Mouse (Mus musculus) CH12F3 (cell line): Measurements from ENCODE around the gene Nuak2.

Experiments used
- in situ Hi-C: fragments of 300-500 bp; cut with MboI; formaldehyde crosslinking; loops from 2 replicates; pipeline ENCODE4 v1.14.3; 2020; ENCODE audit warnings: low sequenced_read_pairs

Gene Nuak2

DNA sequence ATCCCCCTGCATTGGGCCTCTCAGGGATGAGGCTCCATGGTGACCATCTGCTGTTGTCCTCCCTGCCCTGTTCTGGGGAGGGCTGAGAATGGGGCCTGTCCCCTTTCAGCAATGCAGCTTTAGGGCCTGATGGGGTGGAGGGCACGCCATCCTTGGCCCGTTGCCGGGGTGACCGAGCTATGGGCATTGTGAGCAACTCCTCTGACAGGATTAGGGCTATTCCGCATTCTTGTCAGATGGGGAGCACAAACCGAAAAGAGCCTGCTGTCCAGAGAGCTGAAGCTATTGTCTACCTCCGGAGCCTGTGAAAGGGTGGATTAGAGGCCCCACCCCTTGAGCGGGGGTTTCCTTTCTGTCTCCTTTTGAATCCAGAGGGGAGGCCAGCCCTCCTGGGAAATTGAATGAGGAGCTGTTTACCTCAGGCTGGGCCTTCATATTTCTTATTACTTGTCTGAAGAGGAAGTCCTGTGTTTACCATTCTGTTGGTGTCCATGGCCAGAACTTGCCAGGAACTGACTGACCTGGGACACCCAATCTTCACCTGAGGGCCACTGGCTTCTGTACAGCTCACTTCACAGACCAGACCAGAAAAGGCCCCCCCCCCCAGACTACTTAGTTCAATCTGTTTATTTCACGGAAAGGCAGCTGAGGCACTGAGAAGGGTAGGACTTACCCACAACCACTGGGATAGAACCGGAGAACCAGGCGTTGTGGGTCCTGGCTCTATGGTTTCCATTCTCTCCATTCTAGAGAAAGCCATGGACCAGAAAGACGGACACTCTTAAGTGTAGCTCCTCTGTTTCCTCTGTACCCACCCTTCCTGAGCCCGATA, 7.0 kb downstream of the Nuak2 start:
- in situ Hi-C loops, result no loop called here

DNA sequence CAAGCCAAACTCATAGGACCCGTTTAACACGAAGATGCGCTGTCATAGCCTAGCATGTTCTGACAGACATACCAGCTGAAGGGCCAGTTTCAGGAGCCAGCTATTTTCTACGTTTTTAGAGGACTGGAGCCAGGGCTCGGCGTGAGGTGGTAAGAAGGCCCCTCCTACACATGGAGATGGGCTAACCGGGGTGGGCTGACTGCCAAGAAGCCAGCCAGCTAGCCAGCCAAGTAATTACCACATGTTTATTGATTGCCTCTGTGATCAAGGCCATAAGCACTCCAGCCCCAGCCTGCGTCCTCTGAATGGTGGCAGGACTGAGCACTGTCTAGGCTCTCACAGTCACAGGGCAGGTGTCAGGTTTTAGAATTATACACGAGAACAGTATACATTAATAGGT, 10.9 kb downstream of the Nuak2 start:
- in situ Hi-C loops, result no loop called here

DNA sequence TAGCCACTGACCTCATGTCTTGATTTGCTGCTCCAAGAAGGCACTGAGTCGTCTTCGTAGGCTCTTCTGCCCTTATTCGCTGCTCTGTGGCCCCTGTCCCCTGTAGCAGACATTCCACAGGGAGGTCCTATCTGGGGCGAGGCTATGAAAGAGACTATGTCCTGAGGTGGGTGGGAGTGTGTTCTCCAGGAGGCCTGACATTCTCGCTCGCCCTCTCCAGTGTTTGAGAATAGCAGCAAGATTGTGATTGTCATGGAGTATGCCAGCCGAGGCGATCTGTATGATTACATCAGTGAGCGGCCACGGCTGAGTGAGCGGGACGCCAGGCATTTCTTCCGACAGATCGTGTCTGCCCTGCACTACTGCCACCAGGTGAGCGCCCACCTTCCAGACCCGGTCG, 11.6 kb downstream of the Nuak2 start:
- in situ Hi-C loops, result no loop called here

DNA sequence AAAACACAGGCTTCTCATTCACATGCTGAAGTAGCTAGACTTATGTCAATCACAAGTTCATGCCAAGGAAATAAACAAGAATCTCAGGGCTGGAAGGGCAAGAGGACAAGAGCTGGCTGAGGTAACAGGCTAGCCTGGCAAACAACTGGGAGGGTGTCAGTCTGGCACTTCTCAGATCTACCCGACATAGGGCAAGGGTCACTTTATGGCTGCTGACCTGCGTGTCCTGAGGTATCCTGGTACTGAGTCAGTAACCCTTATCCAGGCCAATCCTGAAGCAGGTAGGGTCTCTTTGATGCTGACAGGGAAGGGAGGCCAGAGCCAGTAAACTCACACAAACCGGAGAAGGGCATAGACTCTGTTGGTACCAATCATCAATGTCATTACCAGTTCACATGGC, 12.6 kb downstream of the Nuak2 start:
- in situ Hi-C loops, result no loop called here

DNA sequence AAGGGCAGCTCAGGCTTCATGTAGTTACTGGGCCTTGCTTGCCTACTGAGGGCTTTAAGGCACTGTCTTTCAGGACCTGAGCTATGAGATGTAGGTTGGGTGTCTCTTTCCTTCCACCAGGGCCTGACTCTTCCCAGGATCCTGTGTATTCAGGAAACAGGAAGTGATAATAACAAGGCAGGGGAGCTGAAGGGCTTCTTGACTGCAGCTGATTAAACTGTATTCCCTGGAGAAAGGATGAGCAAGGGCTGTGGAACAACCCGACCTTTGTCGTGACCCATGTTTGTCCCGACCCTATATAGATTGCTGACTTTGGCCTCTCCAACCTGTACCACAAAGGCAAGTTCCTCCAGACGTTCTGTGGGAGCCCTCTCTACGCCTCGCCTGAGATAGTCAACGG, 13.7 kb downstream of the Nuak2 start:
- in situ Hi-C loops, result no loop called here

DNA sequence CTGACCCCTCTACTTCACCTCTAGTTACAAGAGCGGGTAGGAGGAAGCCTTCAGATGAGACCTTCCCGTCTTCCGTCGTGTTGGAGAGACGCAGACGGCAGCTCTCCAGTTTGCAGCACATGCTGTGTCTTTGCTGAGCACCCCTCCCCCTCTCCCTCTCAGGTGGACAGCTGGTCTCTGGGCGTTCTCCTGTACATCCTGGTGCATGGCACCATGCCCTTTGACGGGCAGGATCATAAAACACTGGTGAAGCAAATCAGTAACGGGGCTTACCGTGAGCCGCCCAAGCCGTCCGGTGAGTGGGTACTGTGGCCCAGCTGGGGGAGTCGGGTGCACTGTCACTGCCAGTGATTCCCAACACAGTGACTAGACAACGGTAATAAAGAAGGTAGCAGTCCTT, 14.5 kb downstream of the Nuak2 start:
- in situ Hi-C loops, result no loop called here

DNA sequence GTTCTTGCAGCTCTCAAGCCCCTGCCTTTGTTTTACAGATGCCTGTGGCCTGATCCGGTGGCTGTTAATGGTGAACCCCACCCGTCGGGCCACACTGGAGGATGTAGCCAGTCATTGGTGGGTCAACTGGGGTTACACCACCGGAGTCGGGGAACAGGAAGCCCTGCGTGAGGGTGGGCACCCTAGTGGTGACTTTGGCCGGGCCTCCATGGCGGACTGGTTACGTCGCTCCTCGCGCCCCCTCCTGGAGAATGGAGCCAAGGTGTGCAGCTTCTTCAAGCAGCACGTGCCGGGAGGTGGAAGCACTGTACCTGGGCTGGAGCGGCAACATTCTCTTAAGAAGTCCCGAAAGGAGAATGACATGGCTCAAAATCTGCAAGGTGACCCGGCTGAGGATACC, 15.4 kb downstream of the Nuak2 start:
- in situ Hi-C loops, result no loop called here

DNA sequence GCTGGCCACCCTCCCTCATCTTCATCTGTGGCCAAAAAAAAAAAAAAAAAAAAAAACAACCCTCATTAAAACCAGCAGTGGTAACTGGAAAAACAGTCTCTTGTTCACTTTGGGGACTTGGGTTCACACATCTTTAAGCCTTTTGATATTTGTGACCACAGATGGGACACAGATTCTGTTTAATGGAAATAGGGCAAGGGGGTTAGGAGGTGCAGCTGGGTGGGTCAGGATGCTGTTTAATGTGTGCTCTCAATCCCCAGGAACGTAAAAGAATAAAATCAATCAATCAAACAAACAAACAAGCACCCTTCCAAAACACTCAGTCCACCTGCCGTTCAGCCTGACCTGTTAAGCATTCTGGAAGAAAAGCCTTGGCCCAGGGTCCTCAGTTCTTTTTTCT, 17.3 kb downstream of the Nuak2 start:
- in situ Hi-C loops, result no loop called here

DNA sequence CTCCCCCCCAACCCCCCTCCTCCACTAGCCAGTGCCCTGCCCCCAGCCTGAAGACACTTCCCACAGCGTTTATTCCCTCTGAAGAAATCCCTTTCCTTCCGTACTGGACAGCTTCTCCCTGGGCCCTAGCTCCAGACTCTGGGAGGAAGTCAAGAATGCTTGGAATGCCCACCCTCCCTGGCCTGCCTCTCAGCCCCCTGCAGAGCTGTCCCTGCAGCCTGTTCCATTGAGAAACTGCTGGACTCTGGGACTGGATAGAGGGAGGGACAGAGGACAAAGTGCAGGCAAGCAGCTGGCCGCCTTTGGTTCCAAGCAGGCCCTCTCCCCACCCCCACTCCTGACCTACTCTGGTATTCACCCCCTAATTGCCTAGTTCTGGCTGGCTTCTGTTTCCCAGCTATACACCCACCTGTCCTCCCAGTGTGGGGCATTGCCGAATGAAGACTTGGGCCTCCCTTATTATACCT, 17.8 kb downstream of the Nuak2 start:
- in situ Hi-C loops, result no loop called here

DNA sequence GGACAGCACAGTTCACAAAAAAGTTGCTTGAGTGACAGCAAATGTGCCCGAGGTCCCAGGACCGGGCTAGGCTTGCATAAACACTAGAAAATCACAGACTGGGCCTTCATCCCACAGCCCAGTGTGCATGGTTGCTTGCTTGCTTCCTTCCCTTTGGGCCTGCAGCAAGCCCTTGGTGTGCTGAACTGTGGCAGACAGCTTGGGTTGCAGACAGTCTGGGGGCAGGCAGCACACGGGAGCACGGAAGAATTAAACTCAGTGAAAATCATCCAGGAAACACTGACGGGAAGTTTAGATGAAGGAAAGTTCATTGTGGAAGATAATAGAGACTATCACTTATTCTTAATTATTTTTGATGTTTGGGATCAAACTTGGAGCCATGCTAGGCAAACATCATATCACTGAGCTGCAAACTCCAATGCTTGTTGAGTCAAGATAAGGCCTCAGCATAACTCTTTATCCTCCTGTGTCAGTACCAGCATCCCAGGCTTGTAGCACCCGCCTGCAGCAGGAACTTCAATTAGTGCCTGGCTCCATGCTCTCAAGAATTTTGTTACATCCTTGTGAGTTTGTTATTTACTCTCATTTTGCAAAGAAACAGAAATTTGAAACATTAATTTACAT, 18.4 kb downstream of the Nuak2 start:
- in situ Hi-C loops, result no loop called here

DNA sequence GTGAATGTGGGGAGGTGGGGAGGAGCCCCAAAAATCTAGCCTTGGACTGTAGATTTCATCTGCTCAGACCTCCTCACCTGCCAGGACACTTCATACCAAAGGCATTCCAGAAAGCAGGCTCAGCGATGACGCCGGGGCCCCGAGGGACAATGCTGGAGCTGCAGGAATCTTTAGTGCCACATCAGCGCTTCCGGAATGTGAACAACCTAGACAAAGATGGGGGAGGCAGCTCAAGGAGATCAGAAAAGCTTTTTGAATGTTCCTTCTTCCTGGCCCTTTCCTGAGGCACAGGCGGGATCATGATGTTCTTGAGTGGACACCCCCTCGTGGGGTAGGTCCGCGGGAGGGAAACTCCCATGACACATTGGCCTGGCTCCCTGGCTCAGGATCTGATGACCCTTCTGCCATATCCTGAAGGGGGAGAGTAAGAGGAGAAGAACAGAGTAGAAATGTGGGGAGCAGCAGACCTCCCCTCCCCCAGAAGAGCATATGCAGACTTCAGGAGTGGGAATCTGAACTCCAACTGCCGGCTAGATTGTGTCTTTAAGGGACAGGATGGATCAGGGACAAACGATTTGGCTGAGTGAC, 19.5 kb downstream of the Nuak2 start:
- in situ Hi-C loops, result no loop called here

DNA sequence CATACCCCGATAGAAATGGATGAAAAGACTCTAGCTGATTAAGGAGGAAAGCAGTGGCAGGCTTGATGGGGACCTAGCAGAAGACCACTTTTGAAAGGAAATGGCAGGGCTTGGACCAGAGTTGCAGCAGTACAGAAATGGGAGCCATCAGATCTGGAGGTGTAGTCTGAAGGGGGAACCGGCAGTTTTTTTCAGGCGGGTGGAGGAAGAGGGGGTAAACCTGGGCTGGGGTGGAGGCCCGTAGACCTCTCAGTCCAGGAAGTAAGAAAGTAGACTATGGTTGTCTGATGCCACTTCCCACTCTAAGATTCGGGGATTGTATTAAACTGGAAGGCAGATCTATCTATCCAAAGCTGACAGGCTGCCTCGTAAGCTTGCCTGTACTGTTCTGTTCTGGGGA, 21.0 kb downstream of the Nuak2 start:
- in situ Hi-C loops, result no loop called here

DNA sequence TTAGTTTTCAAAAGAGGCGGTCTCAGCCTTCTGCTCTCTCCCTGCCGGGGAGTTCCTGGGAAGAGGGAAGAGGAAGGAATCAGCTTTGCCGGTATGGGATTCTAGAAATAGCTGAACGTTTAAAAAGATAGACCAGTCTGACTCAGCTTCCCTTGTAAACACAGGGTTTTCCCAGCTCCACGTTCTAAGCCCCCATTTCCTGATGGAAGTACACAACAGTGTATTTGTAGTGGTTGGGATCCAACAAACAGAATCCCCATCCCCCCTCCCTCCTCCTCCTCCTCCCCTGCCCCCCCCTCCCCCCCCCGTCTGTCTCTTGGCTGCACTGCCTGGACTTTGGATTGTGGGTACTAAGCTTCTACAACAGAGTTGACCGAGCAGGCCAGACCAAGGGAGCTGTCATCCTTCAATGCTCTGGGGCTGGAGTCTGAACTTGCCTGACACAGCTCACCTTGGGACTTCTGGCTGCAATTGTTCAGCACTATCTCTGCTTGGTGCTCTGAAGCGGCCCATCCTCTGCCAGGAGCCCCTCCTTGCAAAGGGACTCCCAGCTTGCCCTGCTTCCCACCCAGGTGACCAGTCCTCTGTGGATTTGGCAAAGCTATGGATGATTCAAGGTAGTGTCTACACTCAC, 22.2 kb downstream of the Nuak2 start:
- in situ Hi-C loops, result no loop called here

DNA sequence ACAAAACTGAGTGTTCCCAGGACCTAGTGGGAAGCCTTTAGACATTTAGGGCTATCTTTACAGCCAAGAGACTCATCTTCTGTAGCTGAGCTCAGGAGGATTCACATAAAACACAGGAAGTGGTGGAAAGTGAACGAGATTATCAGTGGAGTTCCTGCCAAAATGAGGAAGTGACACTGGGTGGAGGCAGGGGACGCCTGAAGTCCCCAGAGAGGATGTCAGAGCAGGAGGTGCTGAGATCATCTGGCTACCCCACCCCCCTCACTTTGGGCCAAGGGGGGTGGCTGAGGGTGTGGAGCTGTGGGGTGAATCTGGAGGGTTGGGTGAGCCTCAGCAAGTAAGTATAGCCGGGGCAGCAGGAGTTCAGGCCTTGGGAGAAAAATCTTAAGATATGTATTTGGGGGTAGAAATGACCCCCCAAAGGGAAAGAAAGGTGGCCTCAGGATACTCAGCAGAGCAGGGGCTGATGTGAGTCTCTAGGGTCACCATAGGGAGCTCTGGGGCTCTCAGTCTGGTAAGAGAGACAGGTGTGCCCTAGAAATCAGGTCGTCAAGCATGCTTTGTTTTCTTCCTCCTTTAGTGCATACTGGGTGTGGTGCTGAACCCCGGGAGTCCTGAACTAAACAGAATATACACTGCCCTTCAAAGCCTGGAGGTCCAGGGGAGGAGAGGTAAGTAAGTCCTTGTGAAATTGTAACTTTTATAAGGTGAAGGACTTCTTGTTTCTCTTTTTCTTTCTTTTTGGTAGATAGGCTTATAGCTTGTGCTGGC, 26.0 kb downstream of the Nuak2 start:
- in situ Hi-C loops, result no loop called here

DNA sequence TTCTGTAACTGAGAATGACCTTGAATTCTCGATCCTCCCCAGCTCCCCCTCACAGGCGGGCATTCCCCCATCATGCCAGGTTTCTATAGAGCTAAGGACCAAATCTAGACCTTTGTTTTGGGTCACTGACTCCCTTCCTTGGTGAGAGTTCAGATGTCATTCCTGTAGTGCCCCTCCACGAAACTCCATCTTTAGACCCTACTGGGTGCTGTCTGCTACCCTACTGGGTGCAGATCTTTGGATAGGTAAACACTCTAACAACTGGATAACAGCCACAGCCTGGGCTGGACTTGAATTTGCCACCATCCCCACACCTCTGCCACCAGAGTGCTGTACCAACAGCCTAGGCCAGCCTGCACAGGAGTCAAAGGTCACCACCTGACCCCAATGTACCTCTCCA, 26.6 kb downstream of the Nuak2 start:
- in situ Hi-C loops, result no loop called here

DNA sequence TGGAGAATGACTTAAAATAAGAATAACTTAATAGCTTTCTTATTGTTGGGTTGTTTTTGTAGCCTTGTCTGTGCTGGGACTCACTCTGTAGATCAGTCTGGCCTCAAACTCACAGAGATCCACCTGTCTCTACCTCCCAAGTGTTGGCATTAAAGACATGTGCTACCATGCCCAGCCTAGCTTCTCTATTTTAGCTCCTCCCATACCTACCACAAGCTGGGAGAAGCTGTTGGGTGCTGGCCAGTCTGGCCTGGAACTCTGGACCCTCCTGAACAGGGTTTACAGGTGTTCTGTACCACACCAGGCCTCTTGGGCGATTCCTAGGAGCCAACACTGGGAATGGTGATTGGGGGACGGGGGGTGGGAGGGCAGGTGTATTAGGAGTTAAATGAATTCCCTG, 27.3 kb downstream of the Nuak2 start:
- in situ Hi-C loops, result no loop called here

DNA sequence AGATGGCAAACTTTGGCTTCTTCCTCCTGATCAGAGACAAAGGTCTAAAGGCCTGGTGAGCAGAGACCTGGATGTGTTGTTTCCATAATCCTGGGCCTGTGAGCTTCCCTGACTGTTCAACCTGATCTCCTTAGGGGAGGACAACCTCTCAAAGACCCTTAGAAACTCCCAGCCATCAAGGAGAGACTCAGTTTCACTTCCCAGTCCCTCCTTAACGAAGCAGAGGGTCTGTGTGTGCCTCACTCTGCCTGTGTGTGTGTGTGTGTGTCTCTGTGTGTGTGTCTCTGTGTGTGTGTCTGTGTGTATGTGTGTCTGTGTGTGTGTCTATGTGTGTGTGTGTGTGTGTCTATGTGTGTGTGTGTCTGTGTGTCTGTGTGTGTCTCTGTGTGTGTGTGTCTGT, 27.7 kb downstream of the Nuak2 start:
- in situ Hi-C loops, result no loop called here

DNA sequence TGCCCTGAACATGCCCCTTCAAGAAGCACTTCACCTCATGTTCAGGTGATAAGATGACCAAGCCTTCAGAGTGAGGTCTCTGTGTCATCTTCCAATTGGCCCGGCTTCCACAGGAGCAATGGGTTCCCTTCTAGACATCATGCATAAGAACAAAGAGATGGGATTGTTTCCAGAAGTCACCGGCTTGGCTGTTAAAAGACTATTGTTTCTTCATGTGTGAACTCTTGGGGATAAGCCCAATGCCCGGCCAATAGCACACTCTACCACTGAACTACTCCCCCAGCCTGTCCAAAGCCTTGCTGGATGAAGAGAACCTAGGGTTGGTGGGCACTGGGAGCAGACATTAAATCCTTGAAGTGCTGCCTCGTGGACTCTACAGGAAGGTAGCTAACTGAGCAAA, 29.6 kb downstream of the Nuak2 start:
- in situ Hi-C loops, result no loop called here

DNA sequence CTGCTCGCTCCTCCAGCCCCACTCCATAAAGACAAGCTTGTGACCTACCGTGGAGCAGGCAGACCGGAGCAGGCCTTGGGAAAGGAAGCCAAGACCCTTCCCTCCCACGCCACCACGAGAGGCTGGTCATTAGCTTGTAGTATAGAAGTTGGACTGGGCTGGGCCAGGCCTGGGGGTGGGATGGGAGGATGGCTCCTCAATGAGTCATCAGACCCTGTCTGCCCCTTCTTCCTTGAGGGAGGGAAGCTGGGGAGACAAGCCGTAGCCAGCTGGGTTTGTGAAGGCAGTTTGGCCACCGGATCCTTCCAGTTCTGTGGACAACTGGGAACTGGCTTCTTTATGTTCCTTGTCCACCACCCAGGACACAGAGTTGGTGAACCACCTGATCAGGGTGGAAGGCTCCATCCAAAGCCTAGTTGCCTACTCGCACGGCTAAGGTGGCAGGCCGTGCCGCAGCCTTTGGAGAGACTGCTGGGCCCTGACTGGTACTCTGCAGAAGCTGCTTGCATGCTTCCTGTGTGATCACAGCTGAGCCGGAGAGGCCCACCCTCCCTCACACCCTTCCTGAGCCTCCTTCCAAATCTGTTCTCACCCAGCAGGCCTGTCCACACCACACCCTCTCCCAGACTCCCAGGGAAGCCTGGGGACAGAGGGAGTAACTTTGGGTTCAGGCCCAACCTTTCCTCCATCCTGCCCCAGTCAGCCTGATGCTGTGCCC, 30.4 kb downstream of the Nuak2 start:
- in situ Hi-C loops, result no loop called here

DNA sequence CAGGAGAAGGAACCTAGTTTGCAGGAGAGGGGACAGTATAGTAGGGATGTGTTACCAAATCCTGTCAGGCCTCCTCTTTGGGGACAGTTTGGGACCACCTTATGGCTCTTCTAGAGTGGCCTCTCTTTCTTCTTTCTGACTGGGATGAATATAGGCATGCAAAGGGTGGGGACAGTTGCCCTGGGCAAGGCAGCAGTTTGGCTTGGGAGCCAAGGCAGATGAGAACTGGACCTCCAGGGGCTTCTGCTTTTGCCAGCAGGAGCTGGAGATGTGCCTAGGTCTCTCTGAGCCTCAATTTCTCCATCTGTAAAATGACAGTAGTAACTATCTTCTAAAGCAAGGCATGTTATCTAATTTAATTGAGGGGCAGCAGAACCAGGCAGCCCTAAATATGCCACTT, 31.0 kb downstream of the Nuak2 start:
- in situ Hi-C loops, result no loop called here
